Mouse (Mus musculus): Measurements from ENCODE around the gene B3gnt7.
"Not testable (repeated sequence)": the region's sequence is repeated elsewhere in the genome, so short reads cannot be mapped to it uniquely, and the experiment has no call there.

B3gnt7 gene

DNA sequence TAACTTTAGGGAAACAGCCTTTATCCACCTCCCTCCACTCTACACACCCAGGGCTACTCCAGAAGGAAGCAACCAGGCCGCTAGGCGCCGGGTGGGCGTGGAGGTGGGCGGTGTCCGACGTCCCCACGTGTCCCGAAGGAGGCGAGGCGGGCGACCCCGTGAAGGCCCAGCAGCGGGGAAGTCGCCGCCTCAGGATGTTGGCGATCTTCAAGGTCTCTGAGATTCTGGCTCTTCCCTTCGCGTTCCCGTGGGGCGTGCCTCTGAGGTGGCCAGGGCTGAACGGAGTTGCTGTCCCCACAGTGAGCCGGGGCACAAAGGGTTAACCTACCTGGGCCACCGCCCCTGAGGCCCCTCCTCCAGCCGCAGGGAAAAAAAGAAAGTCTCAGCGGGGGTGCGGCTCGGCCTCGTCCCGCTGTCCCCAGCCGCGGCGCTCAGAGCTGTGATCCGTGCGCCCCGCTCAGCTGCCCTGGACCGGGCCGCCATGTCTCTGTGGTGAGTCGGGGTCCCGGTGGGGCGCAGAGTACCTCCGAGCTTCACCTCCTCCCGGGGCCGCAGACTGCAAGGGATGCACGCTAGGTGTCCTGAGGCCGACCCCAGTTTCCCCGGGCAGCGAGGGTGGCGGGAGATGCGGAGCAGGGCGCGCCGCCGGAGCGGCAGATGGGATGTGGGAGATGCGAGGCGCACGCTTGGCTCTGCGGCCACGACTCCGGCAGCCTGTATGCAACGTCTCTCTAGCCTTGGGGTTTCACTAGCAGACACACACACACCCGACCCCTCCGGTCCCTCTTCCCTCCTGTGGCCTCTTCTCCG, 636 bp downstream of the B3gnt7 start:
- peak; percentile 70 to 87 for DNase-seq

DNA sequence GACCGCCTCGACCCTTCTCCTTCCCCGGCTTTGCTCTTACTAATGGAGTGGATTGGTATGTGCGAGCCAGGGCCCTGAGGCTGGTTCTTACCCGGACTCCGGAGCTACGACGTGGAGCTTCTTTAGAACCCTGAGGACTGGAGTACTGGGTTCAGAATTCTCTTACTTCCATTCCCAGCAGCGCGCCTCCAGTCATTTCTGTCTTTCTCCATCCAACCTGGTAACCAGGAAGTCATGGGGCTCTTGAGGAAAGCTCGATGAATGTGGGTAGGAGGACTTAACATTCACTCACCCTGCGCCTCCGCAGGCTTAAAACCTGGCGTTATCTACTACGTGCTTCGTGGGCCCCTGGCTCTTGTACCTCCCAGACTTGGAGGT, 1.2 kb downstream of the B3gnt7 start:
- DNase-seq = no peak

DNA sequence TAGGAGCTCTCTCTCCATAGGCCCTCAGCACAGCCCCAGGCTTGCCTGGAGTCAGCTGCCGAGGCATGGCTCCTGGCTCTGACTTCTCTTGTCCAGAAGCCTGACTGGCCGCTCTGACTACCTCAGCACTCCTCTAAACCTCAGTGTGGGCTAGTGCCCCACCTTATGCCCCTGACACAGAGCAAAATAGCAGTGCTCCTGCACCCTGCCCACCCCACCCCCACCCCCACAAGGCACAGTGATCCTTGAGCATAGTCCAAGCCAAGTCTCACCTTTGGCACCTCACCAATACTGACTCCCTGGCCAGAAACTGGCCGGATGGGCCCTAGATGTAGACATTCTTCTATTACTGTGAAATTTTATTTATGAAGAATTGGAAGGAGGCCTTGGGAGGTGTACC, 4.1 kb downstream of the B3gnt7 start:
- DNase-seq = peak; percentile 71 to 84

- DNase-seq = peak; percentile 53 to 80
Observed at GRCm38 (mm10) chr1:86307177-86307762, 4.6 kb downstream of the B3gnt7 start.

GRCm38 (mm10) chr1:86307871-86308641, 5.4 kb downstream of the B3gnt7 start:
- no peak for DNase-seq

- no peak for DNase-seq
Observed at GRCm38 (mm10) chr1:86309270-86309833, 6.7 kb downstream of the B3gnt7 start.

DNA sequence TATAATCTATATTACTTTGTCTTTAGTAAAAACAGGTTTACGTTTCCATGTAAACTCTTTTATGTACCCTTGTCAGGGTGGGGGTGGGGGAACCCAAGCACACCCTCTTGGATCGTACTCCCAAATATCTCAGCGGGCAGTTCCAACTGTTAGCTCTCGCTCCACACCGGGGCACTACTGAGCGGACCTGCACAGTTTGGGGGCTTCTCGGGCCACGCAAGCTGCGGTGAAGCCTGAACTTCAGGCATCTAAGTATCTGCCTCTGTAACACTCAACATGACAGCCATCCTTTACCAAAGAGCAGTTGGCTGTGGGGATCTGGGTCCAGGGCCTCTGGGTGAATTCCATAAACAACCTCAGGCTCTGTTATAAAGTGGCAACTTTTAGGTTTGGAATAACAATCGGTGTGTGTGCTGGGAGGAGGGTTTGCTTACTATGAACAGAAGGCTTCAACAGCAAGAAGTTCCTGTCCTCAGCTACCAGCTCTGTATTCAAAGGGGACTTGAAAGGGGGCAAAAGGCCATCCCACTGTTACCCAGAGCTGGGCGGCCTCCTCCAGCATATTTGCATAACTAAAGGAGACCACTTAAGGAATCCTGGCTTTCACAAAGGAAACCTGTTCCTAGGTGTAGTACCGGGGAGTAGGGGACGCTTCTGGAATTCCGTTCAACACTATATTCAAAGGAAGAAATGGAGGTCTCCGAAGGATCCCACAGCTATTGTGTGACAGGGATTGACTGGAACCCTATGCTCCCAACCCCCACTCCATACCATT, 8.1 kb downstream of the B3gnt7 start:
- no peak for DNase-seq

DNA sequence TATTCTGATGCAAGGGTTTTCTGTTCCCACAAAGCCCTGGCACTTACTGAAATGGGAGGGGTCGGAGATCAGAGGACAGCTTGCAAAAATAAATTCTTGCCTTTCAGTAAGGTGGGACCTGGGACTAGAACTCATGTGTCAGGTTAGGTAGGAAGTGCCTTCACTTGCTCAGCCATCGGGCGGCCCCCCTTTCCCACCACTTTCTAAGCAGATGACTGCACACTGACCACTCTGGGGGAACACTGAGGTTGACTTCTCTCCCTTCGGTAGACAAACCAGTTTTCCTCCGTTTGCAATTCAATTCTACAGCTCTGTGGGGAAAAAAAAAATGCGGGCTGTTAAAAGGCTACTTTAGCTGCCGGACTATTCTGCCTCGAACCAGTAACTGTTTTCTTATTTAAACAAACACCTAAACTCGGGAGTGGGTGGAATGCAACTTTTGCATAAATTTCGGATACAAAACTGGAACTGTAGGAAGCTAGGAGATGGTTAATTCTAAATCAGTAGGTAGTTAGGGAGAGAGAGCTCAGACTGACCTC, 8.9 kb downstream of the B3gnt7 start:
- peak in 1 of 2 experiments; percentile 26 for DNase-seq

DNA sequence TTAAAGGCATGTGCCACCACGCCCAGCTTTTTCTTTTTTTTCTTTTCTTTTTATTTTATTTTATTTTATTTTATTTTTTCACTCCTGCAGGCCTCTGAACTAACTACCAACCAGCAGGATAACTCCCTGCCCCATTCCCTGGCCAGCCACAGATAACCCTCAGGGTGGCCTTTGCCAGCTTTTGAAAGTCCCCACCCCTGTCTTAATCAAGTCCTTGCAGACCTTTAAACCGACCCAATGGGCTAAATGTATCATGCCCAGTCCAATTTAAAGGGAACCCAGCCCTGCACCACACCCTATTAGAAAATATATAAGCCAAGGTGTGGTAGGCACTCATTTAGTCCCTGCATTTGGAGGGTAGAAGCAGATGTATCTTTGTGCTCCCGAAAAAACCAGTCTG, 9.6 kb downstream of the B3gnt7 start:
- no peak for DNase-seq

- peak in 1 of 2 experiments; percentile 62 for DNase-seq
Observed at GRCm38 (mm10) chr1:86313096-86313771, 10.6 kb downstream of the B3gnt7 start.

- peak; percentile 69 to 73 for DNase-seq
Observed at GRCm38 (mm10) chr1:86313772-86314125, 11.1 kb downstream of the B3gnt7 start.

DNA sequence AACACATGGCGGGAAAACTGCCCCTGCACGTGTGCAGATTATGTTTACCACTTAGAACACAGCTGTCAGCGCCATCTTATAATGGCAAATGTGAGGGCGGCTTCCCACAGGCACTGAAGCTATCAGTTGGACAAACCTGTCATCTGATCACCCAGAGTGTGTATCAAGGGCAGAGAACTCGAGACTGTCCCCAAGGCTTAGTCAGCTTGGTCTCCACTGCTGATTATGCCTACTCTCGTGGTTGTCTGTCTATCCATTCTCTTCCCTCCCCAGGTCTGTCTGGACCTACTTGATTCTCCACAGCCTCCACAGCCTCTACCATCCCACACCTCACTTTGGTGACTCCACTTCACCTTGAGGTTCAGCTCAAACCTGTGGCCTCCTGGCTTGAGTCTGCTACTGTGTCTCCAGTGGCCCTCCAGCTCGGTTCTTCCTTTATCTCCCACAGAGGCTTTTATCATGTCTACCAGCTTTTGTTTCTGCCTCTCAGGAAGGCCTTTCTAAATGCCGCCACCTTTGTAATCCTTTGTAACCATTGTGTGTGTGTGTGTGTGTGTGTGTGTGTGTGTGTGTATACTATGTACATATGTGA, 18.3 kb downstream of the B3gnt7 start:
- no peak for DNase-seq

DNA sequence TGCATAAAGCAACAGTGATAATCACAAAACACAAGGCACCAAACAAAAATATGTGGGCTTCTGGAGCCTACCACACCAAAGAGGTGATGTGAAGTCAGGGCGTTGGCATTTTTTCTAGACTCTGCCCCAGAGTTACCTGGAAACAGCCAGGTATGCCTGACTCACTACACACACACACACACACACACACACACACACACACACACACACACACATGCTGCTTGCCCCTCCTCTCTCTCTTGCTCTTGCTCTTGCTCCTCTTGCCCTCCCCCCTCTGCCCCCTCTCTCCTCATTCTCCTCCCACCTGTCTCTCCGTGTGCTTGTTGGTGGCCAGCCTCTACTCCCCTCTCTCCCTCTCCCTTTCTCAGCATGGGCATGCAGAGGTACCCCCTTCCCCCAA, 33.7 kb downstream of the B3gnt7 start:
- no peak for DNase-seq

- peak; percentile 66 to 92 for DNase-seq
Observed at GRCm38 (mm10) chr1:86339156-86339812, 36.7 kb downstream of the B3gnt7 start.

GRCm38 (mm10) chr1:86341096-86341495, 38.5 kb downstream of the B3gnt7 start:
- not testable (repeated sequence) for DNase-seq

DNA sequence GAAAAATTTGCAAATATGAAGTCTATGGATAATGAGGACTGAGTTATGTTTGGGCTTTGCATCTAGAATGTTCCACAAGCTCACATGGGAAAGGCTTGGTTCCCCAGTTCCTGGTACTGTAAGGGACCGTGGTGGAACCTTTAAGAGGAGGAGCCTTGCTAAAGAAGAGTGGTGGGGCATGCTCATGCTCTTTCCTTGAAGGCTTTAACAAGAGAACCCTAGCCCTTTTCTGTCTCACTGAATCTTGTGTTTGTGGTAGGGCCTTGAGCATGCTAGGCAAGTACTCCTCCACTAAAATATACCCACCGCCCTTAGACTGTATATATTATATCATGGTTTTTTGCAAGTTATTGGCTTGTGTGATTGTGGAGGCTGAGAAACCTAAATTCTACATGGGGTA, 39.7 kb downstream of the B3gnt7 start:
- no peak for DNase-seq

DNA sequence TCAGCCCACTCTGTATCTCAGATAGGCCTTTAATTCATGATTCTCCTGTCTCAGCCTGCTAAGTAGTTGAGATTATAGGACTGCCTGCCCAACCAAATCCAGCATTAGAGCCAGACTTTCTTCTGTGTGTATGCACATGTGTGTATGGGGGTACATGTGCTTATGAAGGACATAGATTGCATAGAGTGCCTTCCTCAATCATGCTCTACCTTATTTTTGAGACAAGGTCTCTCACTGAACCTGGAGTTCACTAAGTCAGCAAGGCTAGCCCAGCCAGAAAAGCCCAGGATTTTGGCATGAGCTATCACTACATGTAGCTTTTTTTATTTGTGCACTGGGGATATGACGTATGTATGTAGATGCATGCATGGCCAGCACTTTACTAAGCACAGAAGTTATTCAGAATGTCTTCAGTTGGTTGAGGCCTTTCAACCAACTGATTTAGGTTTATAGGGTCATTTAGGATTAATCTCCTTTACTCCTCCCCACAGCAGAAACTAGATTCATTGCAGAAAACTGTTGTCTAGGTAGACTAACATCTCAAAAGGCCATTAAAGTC, 40.5 kb downstream of the B3gnt7 start:
- no peak for DNase-seq

GRCm38 (mm10) chr1:86343969-86344861, 41.6 kb downstream of the B3gnt7 start:
- DNase-seq = no peak

DNA sequence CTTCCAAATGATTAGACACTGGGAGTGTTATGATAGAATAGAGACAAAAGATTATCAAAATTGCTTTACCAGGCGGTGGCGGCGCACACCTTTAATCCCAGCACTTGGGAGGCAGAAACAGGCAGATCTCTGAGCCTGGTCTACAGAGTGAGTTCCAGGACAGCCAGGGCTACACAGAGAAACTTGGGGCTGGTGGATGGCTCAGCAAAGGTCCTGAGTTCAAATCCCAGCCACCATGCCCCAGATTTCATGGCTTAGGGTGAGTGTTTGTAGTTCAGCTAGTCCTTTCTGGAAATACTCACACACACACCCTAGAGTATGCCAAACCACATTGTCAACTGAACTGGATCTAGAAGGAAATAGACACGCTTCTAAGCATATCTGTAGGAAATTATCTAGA, 42.4 kb downstream of the B3gnt7 start:
- DNase-seq = no peak
